Mouse (Mus musculus): ENCODE measurements around the gene Nae1.

Gene Nae1

GRCm38 (mm10) chr8:104529671-104530070 is 4.8 kb downstream of the Nae1 start:
- no peak for DNase-seq (ENCODE audit: low spot score)

- DNase-seq (ENCODE audit: low spot score) = no peak
Measured at GRCm38 (mm10) chr8:104517872-104518271, 16.6 kb downstream of the Nae1 start.

- DNase-seq (ENCODE audit: low spot score) = no peak
Measured at GRCm38 (mm10) chr8:104510134-104510533, 24.3 kb downstream of the Nae1 start.

GRCm38 (mm10) chr8:104509061-104510006 is 25.1 kb downstream of the Nae1 start, which contains the start of gene Terb1:
TSS of gene Terb1 (minus strand) at chr8:104509910.
- DNase-seq (ENCODE audit: low spot score) = peak; percentile 5

GRCm38 (mm10) chr8:104479091-104479490 is 55.3 kb downstream of the Nae1 start:
- no peak for DNase-seq (ENCODE audit: low spot score)

GRCm38 (mm10) chr8:104472465-104472864 is 62.0 kb downstream of the Nae1 start:
- DNase-seq (ENCODE audit: low spot score) = no peak

GRCm38 (mm10) chr8:104467463-104467862 is 67.0 kb downstream of the Nae1 start:
- DNase-seq (ENCODE audit: low spot score) = no peak

Measured in ovary, postnatal 14 days (tissue).